Mouse (Mus musculus): ENCODE measurements at regions not wholly inside any gene's neighbourhood (a gene's known extent, or its start where the extent isn't known, plus 50 kb on each side); places are given as distances from the start of the nearest gene placed in this dataset.

- no peak for TF ChIP-seq CTCF (IDR thresholded peaks at IDR 0.05; ENCODE audit: low read depth)
- TF ChIP-seq EP300 (IDR thresholded peaks at IDR 0.05; ENCODE audit: low read depth), result no peak
Measured at GRCm38 (mm10) chr2:138806196-138806595, 549.8 kb downstream of the Btbd3 start.

All from liver, postnatal 0 days (tissue).